Mouse (Mus musculus) forebrain, embryonic 14.5 days (tissue): ENCODE measurements around the gene Olfr62. TPM values are rescaled to one million over a fixed set of nuclear protein-coding genes. Genes with fewer than 3 reads are reported as not detected.
A peak's percentile ranks its signal among the peaks of the same experiment; 100 is the strongest.

Experiments used
- ATAC-seq: fragments of 200-750 bp; cut with Nextera tagmentation; 2 replicates; pipeline ENCODE4 v1.8.0; 2017; ENCODE audit warnings: mild to moderate bottlenecking, moderate library complexity
- DNase-seq: peaks from one replicate; pipeline ENCODE4 v3.0.0-alpha.2; 2015; ENCODE audit warnings: low spot score
- H3K27ac ChIP-seq: fragments of 300-500 bp; sonication (generic); 2 replicates; pipeline ENCODE4 v1.5.1; 2014; ENCODE audit warnings: low read depth, mild to moderate bottlenecking, control low read depth, low read length, moderate library complexity
- H3K27me3 ChIP-seq: fragments of 300-500 bp; sonication (generic); replicated peaks from 2 replicates; pipeline ENCODE4 v1.6.1; 2014; ENCODE audit warnings: low read length, control low read depth, mixed read lengths; ENCODE audit not compliant: control insufficient read depth, insufficient read depth
- H3K36me3 ChIP-seq: fragments of 300-500 bp; sonication (generic); 2 replicates; pipeline ENCODE4 v1.6.1; 2014; ENCODE audit warnings: low read length, control low read depth; ENCODE audit not compliant: control insufficient read depth, insufficient read depth
- H3K4me1 ChIP-seq: fragments of 300-500 bp; sonication (generic); 2 replicates; pipeline ENCODE4 v1.6.1; 2014; ENCODE audit warnings: antibody characterized with exemption, low read length, control low read depth; ENCODE audit not compliant: control insufficient read depth, insufficient read depth
- H3K4me2 ChIP-seq: fragments of 300-500 bp; sonication (generic); 2 replicates; pipeline ENCODE4 v1.6.1; 2014; ENCODE audit warnings: mild to moderate bottlenecking, control low read depth, low read length
- H3K4me3 ChIP-seq: fragments of 300-500 bp; sonication (generic); 2 replicates; pipeline ENCODE4 v1.5.1; 2014; ENCODE audit warnings: low read depth, low read length, control low read depth
- H3K9ac ChIP-seq: fragments of 300-500 bp; sonication (generic); 2 replicates; pipeline ENCODE4 v1.6.1; 2014; ENCODE audit warnings: mild to moderate bottlenecking, low read length, control low read depth, moderate library complexity
- H3K9me3 ChIP-seq: fragments of 300-500 bp; sonication (generic); replicated peaks from 2 replicates; pipeline ENCODE4 v1.6.1; 2016; ENCODE audit warnings: low read length, control low read depth, mixed read lengths; ENCODE audit not compliant: control insufficient read depth
- WGBS: fragments of 180-500 bp; shearing (Covaris S2); extraction: QIAGEN DNeasy Blood & Tissue Kit; methylation state at CpG from one replicate; pipeline ENCODE4 v1.1.7; 2014; 5-methylcytosine and 5-hydroxymethylcytosine counted together
- polyA plus RNA-seq: library from polyadenylated mRNA; unstranded; fragments of >200 nt; fragmentation: Nextera tagmentation; extraction: Ambion mirVana; gene quantifications from 2 replicates; pipeline ENCODE4 v1.2.1, GENCODE M21; 2014

The Olfr62 gene
- polyA plus RNA-seq, 1 experiment from 2014 or later = not detected

- DNase-seq = peak; percentile 68
- no peak for ATAC-seq
- Histone ChIP-seq H3K9me3 (no peaks in the 10 kb centered on the region), H3K36me3 (no peaks in the 10 kb centered on the region), H3K4me2 (no peak overlapping the region), H3K4me1 (no peaks in the 10 kb centered on the region), H3K27me3 (no peaks in the 10 kb centered on the region), H3K27ac (no peak overlapping the region), H3K4me3 (no peak overlapping the region), H3K9ac (no peak overlapping the region)
- WGBS = 30% methylated on average over 20 of the region's 20 CpGs
Observed at GRCm38 (mm10) chr4:118642346-118643190, 16.2 kb upstream of the Olfr62 start.

DNA sequence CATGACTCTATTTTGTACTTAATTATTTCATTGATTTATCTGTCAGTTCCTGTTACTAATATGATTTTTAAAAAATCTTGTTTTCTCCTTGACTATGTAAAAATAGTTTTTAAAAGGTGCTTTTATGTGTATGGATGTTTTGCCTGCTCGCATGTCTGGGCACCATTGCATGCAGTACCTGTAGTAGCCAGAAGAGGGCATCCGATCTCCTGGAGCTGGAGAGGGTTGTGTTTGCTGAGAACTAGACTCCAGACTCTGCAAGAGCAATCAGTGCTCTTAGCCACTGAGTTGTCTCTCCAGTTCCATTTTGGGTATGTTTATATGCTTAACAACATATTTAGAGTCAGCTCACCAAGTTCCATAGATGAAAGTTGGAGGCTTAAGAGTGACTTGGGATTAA lies 13.5 kb upstream of the Olfr62 start:
- peak; percentile 69 for DNase-seq
- no peaks in the 10 kb centered on the region for H3K27me3 ChIP-seq
- H3K9me3 ChIP-seq = no peaks in the 10 kb centered on the region
- no peak overlapping the region for H3K4me2 ChIP-seq
- no peak overlapping the region for H3K27ac ChIP-seq
- no peak for ATAC-seq
- no peaks in the 10 kb centered on the region for H3K4me1 ChIP-seq
- no peak overlapping the region for H3K9ac ChIP-seq
- H3K36me3 ChIP-seq = no peaks in the 10 kb centered on the region
- WGBS = 6% methylated on average over 2 of the region's 2 CpGs
- H3K4me3 ChIP-seq = no peak overlapping the region

GRCm38 (mm10) chr4:118687086-118687485 lies 28.3 kb downstream of the Olfr62 start:
- H3K9ac ChIP-seq = no peak overlapping the region
- no peak for ATAC-seq
- no peaks in the 10 kb centered on the region for H3K4me1 ChIP-seq
- no peak overlapping the region for H3K27ac ChIP-seq
- 82% methylated on average over 2 of the region's 2 CpGs for WGBS
- DNase-seq = no peak
- H3K4me3 ChIP-seq = no peak overlapping the region
- no peaks in the 10 kb centered on the region for H3K36me3 ChIP-seq
- no peaks in the 10 kb centered on the region for H3K9me3 ChIP-seq
- no peak overlapping the region for H3K4me2 ChIP-seq
- H3K27me3 ChIP-seq = no peaks in the 10 kb centered on the region

GRCm38 (mm10) chr4:118692412-118692973 lies 33.7 kb downstream of the Olfr62 start, which contains the start of gene Olfr1342:
Olfr1342 (minus strand) TSS chr4:118692756.
- DNase-seq = no peak
- Histone ChIP-seq H3K36me3 (no peaks in the 10 kb centered on the region), H3K27me3 (no peaks in the 10 kb centered on the region)

DNA sequence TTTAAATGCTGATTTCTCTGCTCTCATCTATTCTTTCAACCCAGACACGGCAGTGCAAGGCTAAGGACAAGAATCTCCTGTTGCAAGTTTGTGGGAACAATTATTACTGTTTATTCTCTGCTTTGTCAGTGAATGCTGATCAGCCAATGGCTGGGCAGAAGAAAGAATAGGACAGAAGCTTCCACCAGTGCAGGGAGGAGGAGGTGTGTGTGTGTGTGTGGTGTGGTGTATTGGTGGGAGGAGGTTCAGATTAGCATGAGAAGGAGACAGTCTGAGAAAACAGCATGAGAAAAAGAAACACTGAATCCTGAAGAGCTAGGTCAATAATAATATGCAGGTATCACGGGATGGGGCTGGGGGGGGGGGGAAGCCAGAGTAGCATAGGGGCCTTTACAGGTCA lies 35.1 kb downstream of the Olfr62 start:
- no peak for ATAC-seq
- WGBS = 36% methylated on average over 2 of the region's 2 CpGs
- Histone ChIP-seq H3K4me1 (no peaks in the 10 kb centered on the region), H3K36me3 (no peaks in the 10 kb centered on the region), H3K9me3 (no peaks in the 10 kb centered on the region), H3K9ac (no peak overlapping the region), H3K27ac (no peak overlapping the region), H3K4me2 (no peak overlapping the region), H3K27me3 (no peaks in the 10 kb centered on the region), H3K4me3 (no peak overlapping the region)
- peak; percentile 2 for DNase-seq

More at GRCm38 (mm10) chr4:118692412-118692973, 33.7 kb downstream of the Olfr62 start, which contains the start of gene Olfr1342:
- Histone ChIP-seq H3K27ac (no peak within 1 kb of the TSS), H3K9me3 (no peaks in the 10 kb centered on the region), H3K4me2 (no peak within 1 kb of the TSS), H3K4me3 (no peak within 1 kb of the TSS), H3K9ac (no peak within 1 kb of the TSS), H3K4me1 (no peaks in the 10 kb centered on the region)
- ATAC-seq = no peak
- WGBS = 48% methylated on average over 12 of the region's 12 CpGs

DNA sequence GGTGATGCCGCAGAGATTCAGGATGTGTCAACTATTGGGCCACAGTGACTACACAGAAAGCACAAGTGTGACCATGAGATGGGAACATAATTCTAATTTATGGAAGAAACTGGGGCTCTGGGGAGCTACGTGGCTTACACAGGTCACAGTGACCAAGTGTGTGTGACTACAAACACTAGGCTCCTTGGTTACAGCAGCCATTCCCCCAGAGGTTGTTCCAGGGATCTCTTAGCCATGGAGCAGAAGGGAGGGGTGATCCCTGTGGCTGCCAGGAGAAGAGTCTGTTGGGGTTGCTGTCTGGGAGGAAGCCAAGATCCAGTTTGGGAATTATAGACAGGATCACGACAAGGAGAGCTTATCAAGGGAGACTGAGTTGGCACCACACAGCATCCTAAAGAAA lies 44.5 kb downstream of the Olfr62 start, which contains the start of gene Olfr1341:
Gene Olfr1341, plus strand, starts transcription at position 301 of the 400 bp plus-strand sequence.
- H3K36me3 ChIP-seq = no peaks in the 10 kb centered on the region
- H3K9ac ChIP-seq = no peak within 1 kb of the TSS
- H3K4me1 ChIP-seq = no peaks in the 10 kb centered on the region
- H3K9me3 ChIP-seq = no peaks in the 10 kb centered on the region
- no peak within 1 kb of the TSS for H3K4me2 ChIP-seq
- no peak within 1 kb of the TSS for H3K4me3 ChIP-seq
- ATAC-seq (no peak), DNase-seq (no peak)
- no peaks in the 10 kb centered on the region for H3K27me3 ChIP-seq
- 78% methylated on average over 3 of the region's 3 CpGs for whole genome bisulfite sequencing
- H3K27ac ChIP-seq = no peak within 1 kb of the TSS

- H3K27me3 ChIP-seq = no peaks in the 10 kb centered on the region
- 83% methylated on average over 5 of the region's 5 CpGs for WGBS
- no peak overlapping the region for H3K27ac ChIP-seq
- no peaks in the 10 kb centered on the region for H3K9me3 ChIP-seq
- no peaks in the 10 kb centered on the region for H3K4me1 ChIP-seq
- no peaks in the 10 kb centered on the region for H3K36me3 ChIP-seq
- ATAC-seq (no peak), DNase-seq (no peak)
- no peak overlapping the region for H3K4me3 ChIP-seq
- H3K4me2 ChIP-seq = no peak overlapping the region
- no peak overlapping the region for H3K9ac ChIP-seq
Observed at GRCm38 (mm10) chr4:118708086-118708485, 49.3 kb downstream of the Olfr62 start.

GRCm38 (mm10) chr4:118711656-118712055 lies 52.9 kb downstream of the Olfr62 start:
- Histone ChIP-seq H3K27ac (no peak overlapping the region), H3K36me3 (no peaks in the 10 kb centered on the region), H3K4me2 (no peak overlapping the region), H3K27me3 (no peaks in the 10 kb centered on the region), H3K9me3 (no peaks in the 10 kb centered on the region), H3K4me1 (no peaks in the 10 kb centered on the region), H3K9ac (no peak overlapping the region), H3K4me3 (no peak overlapping the region)
- 15% methylated on average over 1 of the region's 1 CpGs for WGBS
- DNase-seq (no peak), ATAC-seq (no peak)
